Mouse (Mus musculus) heart, adult 11 months (tissue): Measurements from ENCODE around the gene Syne3.

ENCODE experiments used
- DNase-seq: peaks from one replicate; pipeline ENCODE4 v3.0.0; 2022

Syne3 gene

DNA sequence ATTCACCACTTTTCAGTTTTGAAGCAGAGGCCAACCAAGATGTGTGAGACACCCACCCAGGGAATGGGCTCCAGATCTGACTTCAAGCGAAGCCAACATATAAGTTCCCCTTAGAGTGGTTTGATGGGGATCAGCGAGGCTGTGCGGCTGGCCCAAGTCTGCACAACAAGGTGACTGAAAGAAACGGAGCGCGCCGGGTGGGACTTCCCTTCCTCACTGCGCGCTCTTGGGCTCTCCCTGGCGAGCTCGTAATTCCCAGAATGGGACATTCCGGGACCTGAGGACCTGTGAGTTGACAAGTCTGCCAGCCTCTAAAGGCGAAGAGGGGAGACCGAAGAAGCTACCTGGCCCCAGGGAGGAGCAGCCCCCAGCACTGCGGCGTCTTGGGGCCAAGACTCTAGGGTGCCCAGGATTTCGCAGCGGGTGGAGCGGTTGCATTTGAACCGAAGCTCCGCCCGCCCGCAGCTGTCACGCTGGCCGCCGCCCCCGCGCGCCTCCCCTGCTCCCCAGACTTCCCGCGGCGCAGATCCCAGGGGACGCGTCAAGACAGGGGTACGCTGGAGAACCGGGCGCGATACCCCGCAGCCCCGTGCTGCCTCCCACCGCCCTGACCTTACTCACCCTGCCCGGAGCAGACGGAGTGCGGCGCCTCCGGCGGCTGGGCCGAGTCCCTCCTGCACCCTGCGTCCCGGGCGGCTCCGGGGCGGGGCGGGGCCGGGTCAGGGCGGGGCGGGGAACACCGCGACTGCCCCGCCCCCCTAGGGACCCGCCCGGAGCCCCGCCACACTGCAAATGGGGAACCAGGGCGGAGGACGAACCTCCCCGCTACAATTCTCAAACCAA, at the start of gene Syne3:
Gene Syne3, minus strand, starts transcription at position 440 of the 843 bp plus-strand sequence.
- DNase-seq = peak; percentile 99

DNA sequence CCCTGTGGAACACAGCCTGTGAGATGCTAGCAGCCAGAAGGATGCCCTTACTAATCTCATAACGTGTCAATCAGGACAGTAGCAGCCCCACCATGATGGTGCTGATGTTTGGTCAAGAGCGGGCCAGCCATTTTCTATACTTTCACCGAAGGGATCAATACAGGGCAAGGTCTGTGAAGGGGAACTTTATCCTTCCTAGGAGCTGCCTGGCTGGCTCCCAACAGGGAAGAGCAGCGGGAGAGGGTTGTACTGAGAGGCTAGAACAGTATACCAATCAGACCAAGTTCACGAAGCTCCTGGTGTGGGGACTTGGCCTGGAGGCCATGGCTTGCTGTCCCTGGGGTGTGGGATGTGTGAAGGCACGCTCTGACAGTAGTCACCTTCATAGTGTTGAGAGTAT, 45.7 kb upstream of the Syne3 start:
- no peak for DNase-seq

DNA sequence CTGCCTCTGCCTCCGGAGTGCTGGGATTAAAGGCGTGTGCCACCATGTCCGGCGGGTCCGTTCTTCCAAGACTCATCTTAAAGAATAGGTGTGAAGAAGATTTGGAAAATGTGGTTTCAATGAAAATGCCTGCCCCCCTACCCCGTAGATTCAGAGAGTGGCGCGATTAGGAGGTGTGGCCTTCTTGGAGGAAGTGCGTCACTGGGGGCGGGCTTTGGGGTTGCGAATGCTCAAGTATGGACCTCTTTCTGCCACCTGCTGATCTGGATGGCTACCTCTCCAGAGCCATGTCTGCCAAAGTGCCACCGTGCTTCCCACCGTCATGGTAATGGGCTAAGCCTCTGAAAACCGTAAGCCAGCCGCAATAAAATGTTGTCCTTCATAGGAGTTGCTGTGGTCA, 44.4 kb upstream of the Syne3 start:
- no peak for DNase-seq

DNA sequence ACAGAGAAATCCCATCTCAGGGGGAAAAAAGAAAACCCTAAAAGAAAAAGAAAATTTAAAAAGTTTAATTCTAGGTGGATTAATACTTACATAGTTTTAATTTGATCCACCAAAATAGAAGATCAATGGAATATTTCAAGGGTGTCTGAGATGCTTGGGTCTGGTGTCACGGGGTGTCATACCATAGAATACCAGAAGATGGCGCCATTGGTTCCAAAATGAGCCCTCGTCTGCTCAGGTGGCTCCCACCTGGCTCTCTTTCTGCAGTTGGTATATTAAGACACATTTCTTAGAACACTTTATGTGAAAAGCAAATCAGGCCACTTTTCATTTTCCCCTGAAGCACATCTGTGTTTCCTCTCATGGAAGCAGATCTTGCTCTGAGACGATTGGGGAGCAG, 41.3 kb upstream of the Syne3 start:
- DNase-seq = no peak

DNA sequence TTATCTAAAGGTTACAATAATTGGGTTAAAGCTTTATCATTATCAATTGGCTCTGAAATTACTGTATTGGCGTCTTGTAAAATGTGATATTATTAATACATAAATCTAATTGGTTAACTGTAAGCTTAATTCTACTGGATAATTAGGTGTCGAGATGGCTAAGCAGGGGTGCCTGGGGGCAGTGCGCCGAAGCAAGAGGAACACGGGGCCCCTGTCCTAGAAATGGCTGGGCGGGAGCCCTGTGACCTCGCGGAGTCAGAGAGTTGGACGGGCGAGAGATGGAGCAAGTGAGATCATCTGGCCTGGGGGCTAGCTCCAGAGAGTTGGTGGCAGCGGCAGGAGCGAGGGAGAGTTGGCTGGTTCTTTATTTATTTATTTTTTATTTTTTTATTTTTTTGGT, 40.2 kb upstream of the Syne3 start:
- DNase-seq = no peak

DNA sequence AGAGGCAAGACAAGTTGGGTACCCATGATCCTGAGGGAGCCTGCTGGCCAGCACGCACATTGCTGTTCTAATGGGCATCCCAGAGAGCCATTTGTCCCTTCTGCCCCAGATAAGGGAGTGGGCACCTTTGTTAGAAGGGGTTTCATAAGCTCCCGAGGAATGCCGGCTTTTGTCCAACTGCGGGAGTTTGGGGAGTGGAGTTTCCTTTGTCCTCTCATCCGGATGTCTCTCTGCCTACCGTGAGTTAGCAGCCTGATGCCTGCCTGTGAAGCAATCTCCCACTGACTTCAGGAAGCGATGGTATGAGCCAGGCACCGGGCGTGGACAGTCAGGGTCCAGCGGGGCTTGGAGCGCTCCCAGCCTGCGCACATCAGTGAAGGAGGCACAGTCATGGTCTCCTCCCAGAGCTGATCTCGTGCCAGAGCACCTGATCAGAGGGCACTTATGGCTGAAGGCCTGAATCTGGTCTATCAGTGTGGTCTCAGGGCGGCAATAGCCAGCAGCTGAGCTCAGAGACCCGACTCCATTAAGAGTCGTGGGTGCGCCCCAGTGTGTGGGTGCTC, 38.8 kb upstream of the Syne3 start:
- DNase-seq = no peak

DNA sequence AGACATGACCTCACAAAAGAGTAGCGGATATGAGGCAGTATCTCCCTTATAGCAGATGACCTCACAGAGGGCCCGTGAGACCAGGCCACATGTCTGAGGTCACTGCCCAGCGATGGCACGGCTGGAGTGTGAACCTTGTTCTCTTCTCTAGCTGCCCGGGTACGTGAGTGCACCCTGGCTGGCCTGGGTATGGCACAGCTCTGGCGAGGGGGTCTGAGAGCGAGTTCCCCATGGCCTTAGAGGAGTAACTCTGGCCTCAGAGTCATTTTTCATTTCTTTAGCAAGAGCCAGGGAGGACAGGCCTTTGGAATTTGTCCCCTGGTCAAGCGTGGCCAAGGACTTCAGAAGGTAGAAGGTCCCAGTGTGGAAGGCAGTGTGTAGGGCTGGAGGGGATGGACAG, 35.2 kb upstream of the Syne3 start:
- DNase-seq = no peak

DNA sequence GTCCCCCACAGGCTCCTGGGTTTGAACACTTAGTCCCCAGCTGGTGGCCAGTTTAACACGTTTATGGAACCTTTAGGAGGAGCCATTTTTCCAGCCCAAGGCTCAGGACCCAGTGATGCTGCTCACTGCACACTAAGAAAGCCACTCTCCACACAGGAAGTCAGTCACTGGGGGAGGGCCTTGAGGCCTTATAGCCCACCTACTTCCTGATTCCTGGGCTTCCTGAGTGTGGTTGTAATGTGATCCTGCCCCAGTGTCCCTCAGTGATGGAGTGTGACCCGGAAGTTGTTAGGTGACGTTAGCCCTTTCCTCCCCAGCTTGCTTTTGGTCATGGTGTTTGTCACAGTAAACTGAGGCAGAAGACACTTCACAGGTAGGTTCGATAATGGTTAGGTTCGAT, 33.5 kb upstream of the Syne3 start:
- DNase-seq = no peak

DNA sequence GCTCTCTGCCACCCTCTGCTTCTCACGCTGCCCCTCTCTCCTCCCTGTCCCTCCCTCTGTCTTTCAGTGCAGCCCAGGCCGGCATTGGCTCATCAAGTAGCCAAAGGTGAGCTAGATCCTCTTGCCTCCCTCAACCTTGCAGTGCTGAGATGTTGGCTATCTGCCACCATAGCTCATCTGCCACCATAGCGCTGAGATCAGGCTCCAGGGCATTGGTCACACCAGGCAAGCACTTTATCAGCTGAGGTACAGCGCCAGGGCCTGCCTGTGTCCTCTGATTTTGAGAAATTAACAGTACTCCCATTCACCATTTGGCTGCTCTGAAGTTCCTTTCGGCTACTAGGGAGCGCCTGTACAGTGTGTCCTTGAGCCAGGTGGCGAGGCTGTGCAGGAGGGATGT, 31.3 kb upstream of the Syne3 start:
- DNase-seq = peak; percentile 83

DNA sequence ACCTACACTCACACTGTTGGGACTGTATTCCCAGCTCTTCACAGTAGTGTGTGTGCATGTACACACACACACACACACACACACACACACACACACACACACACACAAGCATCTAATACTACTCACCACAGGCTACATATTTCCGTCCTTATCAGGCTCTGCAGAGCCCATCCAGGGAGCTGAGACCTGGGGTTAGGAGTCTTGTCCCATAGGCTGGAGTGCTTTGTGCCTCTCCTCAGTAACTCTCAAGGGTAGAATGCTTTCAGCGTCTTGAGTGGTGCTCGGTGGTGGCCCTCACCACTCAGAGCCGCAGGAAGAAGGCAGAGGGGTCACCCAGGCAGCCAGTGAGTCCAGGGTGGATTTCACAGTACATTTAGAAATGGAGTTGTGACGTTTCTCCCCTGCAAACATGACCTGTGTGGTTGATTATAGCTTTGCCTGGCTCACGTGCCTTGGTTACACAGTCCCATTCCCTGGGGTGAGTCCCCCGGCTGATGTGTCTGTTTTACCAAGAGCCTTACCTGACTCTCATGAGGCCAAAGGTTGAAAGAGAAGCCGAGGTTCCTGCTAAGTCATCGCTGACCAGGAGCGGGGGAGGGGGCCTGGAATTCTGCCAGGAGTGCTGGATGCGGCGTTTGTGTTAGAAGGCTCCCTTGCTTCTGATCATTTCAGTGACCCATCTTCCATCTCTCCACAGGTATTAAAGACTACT, 30.1 kb upstream of the Syne3 start:
- no peak for DNase-seq

DNA sequence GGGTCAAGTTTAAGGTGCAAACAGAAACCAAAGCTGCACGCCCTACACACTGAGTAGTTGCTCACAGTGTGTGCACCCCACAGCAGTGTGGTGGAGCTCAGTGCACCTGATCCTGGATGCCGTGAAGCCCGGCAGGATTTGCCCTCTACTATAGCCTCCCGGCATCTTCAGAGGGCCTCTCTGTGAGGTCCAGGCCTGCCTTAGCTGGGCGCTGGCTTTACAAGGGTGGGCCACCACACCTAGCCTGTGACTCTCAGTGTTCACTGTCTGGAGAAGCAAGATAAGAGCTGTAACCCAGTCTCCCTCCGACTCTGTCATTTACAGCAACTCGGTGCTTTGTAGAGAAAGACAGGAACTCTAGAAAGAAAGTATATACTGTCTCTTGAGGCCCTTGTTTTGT, 29.3 kb upstream of the Syne3 start:
- DNase-seq = no peak

DNA sequence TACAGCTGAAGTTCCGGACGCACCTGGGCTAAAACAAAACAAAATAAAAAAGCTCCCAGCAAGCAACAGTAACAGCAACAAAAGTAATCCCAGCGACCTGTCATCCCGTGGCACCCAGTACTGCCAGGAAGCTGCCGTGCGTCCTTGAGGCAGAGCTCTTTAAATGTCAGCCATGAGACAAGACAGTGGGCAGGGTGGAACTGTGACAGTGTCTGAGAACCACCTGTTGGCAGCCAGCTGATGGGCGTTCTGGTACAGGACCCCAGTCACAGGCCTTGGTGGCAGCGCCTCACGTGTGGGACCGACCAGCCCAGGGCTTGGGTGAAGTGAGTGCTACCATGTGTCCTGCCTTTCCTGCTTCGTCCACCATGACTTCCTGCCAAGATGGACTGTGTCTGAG, 28.6 kb upstream of the Syne3 start:
- DNase-seq = peak; percentile 91

DNA sequence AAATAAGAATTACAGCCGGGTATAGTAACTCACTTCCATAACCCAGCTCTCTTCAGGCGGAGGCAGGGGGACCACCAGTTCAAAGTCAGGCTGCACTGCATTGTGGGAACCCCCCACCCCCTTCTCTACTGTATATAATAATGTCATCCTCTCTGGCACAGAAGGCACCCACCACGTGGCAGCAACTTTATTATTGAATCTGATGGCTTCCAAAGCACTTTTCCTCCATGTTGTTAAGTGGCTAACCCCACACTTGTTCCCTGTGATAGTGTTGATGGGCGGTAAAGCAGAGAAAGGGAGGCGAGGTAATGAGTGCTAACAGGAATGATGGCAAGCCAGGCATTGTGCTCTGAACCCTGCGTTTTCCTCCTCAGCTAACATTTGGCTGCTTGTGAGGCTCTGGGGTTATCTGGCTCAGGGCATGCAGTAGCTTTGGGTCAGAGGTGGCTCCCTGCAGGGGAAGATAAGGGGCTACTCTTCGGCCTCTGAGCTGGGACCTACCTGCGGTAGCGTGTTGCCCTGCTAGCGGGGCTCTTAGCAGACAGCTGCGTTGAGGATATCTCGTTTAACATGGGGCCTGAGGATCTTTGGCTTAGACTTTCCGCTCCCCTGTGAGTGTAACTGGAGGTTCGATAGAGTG, 24.6 kb upstream of the Syne3 start:
- DNase-seq = no peak

DNA sequence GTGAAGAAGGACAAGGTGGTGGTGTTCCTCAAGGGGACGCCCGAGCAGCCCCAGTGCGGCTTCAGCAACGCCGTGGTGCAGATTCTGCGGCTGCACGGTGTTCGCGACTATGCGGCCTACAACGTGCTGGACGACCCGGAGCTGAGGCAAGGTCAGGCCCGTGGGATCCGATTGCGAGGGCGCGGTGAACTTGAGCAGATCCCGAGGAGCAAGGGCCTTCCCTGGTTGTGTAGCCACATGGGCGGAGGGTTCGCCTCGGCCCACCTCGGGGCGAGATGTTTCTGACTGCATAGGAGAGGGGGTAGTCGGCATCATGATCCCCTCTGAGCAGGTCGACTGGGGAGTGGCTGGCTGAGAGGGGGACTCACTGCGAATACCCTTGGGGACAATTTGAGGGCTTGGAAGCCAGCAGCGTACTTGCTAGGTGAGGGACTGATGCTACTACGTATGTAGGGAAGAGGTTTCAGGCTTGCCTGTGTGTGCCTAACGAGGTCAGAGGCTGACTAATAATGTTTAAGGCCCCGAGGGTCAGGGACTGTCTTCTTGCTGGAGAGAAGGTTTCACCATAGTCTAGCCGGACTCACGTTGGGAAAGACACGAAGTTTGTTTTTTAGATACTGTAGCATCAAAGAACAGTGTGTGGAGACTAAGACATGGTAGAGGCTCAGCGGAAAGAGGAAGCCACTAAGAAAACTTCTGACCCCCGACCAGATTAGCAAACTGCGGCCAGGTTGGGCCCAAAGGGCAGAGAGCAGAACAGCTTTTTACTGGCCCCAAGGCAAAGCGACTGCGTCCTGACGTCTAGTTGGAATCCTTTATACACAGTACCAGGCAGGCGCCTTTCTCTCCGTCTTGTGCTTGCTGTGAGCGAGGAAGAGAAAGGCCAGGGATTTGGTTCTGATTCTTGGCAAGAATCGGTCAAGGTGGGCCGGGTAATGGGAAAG, 23.5 kb upstream of the Syne3 start:
- no peak for DNase-seq

DNA sequence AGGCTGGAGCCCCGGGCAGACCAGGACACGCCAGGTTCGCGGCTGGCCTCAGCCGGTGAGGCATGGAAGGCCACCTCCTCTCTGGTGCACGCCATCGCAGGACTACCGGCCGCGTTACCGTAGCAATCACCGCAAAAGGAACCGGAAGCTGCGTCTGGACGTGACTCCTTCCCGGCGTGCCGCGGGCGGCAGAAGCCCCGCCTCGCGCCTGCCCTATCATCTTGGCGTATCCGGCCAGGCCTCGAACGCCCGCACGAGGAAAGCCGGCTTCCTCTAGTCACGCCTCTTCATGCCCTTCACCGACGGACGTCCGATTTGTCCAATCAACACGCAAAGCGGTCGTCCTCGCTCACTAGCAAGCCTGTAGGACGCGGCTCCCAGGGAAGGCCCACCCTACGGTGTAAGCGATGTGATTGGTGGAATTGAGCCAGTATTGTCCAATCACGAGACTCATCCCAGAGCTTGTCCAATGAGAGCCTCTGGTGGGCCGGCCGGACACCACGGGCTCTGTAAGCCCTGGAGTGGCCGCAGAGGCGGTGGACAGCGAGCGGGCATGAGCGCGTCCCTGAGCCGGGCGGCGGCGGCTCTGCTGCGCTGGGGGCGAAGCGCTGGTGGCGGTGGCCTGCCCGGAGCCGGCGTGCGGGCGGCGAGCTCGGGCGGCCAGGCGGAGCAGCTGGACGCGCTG, 22.7 kb upstream of the Syne3 start, which contains the start of gene Glrx5:
Gene Glrx5, plus strand, starts transcription at position 542 of the 685 bp plus-strand sequence.
- DNase-seq = peak; percentile 100

DNA sequence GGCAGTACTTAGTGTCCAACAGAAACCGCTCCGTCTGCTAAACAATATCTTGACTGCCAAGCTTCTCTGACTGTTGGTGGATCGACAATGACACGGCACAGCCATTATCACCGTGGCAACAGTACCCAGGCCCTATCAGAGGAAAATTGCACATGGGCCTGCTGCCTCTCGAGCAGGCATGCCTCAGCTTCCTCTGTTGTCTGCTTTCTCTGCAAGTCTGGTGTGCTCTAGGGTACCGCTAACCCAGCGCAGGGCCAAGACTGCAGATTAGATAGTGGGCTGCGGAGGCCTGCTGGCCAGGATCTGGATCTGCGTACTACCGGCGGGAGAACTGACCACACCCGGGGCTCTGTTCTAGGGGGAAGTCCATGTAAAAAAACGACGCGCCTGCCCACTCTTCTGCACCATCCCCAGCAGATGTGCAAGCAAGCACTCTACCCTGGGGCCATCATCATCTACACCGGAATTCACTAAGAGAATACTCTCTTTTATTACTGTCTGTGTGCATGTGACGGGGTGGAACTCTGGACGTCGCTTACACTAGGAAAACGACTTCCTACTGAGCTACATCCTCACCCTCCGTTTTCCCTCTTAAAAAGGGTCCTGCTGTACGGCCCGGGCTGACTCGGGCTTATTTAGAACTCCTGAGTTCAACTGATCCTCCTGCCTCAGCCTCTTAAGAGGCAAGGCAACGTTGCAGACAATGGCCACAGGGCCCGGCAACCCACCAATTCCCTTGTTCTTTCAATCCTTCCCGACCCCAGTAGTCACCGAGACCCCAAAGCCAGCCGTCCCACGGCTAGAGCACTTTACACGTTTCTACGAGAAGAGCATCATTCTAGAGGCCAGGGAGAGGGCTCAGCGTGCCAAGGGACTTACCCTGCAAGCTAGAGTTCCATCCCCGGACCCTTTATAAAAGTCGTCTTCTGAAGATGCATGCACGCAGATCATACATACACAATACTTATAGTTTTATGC, 21.8 kb upstream of the Syne3 start:
- peak; percentile 93 for DNase-seq

DNA sequence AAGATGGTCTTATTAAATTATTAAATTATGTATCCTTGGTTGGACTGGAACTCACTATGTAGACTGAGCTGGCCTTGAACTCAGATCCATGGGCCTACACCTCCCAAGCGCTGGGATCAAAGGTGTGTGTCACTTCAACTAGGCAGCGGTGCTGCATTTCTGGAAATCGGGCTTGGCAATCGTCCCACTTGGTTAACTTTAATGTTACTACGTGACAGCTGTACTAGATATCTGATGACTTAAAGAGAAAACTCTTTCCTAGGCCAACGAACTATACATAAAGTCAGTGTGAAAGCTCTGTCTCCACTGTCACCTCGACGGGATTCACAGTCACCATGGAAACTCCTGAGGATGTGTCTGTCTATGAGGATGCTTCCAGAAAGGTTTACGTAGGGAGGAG, 20.3 kb upstream of the Syne3 start:
- no peak for DNase-seq

DNA sequence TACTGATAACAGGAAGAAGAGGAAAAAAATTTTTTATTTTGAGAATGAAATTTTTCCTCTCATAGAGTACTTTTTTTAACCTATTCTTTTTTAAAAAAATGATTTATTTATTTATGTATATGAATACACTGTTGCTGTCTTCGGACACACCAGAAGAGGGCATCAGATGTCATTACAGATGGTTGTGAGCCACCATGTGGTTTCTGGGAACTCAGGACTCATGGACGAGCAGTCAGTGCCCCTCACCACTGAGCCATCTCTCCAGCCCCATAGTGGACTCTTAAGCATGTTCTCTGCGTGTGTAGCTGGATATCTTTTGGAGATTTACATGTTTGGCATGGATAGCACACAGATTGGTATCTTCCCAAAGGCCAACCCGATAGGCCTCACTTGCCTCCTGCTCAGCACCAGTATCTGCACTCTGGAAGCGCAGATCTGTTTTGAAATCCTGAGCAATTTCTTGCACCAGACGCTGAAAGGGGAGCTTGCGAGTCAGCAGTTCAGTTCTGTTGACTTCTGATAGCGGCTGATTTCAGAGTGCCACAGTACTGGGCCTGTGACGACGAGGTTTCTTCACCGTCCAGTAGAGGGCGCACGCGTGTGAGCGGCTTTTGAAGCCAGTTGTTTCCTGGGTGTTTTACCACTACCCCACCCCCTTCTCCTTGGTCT, 17.8 kb upstream of the Syne3 start:
- DNase-seq = peak; percentile 98

DNA sequence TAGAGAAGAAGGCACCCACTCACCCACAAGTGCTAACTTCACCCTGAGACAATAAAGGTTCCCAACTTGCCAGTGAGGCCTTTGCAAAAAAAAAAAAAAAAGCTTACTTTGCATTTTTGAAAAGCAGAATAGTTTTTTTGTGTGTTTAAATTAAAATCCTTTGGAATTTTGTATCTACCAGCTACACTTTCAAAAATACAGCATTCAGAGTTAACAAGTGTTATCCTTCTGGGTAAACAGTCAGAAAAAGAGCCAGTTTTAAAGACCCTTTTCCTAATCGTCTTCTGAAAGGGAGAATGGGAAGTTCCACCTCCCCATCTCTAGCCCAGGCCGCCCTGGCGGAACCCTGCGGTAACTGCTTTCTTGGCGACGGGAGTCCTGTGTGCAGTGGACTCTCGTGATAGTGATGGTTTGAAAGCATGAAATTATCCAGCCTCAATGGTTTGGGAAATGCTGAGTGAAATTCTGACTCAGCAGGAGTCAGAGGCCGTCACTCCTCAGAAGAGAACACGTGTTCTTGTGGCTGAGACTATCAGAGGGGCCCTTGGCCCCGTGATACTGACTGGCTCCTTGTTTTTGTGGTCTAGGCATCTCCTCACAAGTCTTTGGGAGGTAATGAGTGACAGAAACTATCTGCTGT, 16.5 kb upstream of the Syne3 start:
- no peak for DNase-seq
